Mouse (Mus musculus) heart, adult 2 months (tissue): ENCODE measurements around the gene Mepe.

Experiments used
- CTCF ChIP-seq: fragments of 200-600 bp; IDR thresholded peaks from 2 replicates; pipeline ENCODE4 v1.8.1; 2022; ENCODE audit warnings: antibody characterized with exemption, mild to moderate bottlenecking, moderate library complexity
- EP300 ChIP-seq: fragments of 200-500 bp; IDR thresholded peaks from 2 replicates; pipeline ENCODE4 v1.6.1; 2011; ENCODE audit warnings: low read depth, low read length, control low read depth; ENCODE audit not compliant: insufficient read depth
- POLR2A ChIP-seq: fragments of 200-500 bp; IDR thresholded peaks from 2 replicates; pipeline ENCODE4 v1.6.1; 2011; ENCODE audit warnings: mild to moderate bottlenecking, low read depth, low read length, control low read depth; ENCODE audit not compliant: insufficient read depth

DNA sequence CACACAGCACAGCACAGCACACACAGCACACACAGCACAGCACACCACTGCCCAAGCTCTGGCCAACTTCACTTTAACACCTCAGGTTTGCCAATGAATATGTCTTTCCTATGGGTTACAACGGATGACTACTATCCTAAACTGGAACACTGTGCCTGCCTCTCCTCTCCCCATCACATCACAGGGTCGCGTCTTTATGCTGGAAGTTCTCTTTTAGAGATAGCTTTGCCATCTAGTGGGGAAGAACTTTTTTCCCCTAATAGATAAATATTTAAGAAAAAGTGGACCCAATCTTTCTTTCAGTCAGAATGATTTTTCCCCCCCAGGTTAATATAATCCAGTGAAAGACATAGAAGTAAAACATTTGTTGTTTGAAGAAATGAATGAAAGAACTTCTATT, 7.2 kb downstream of the Mepe start:
- TF ChIP-seq EP300: no peak
- no peak for TF ChIP-seq POLR2A
- TF ChIP-seq CTCF: no peak
